Mouse (Mus musculus) brain, embryonic 14.5 days (tissue): ENCODE data around the gene Spdya.

ENCODE experiments used
- CTCF ChIP-seq: fragments of 200-500 bp; IDR thresholded peaks from 2 replicates; pipeline ENCODE4 v1.5.1; 2012; ENCODE audit warnings: inconsistent platforms, mild to moderate bottlenecking, moderate library complexity, borderline replicate concordance; ENCODE audit not compliant: insufficient read depth, insufficient read length; ENCODE audit errors: extremely low read depth
- POLR2A ChIP-seq: fragments of 200-500 bp; IDR thresholded peaks from 2 replicates; pipeline ENCODE4 v1.6.1; 2012; ENCODE audit warnings: mild to moderate bottlenecking, inconsistent platforms, borderline replicate concordance; ENCODE audit not compliant: poor library complexity, insufficient read depth, insufficient read length, severe bottlenecking; ENCODE audit errors: extremely low read depth

- TF ChIP-seq CTCF (no peak), POLR2A (no peak)
These were observed 65.1 kb downstream of the Spdya start for GRCm38 (mm10) chr17:71617033-71617362.
